Mouse (Mus musculus) myocyte (in vitro differentiated cells): ENCODE data around the gene Tas2r122.

Source experiments
- CEBPB ChIP-seq: IDR thresholded peaks from 2 replicates; pipeline ENCODE4 v1.6.1; 2011; ENCODE audit warnings: mild to moderate bottlenecking, moderate library complexity; ENCODE audit not compliant: poor library complexity, insufficient read depth, severe bottlenecking
- E2F4 ChIP-seq: IDR thresholded peaks from one replicate; pipeline ENCODE4 v1.6.1; 2011; ENCODE audit warnings: mild to moderate bottlenecking, control low read depth, moderate library complexity; ENCODE audit not compliant: insufficient read depth
- MAX ChIP-seq: IDR thresholded peaks from one replicate; pipeline ENCODE4 v1.6.1; 2011; ENCODE audit warnings: low read depth, mild to moderate bottlenecking, control low read depth
- MYOD1 ChIP-seq, 3 experiments: IDR thresholded peaks; one replicate each; pipeline ENCODE4 v1.6.1; 2011; ENCODE audit warnings: control low read depth in 2 of 3, low read depth in 2 of 3, mild to moderate bottlenecking in 2 of 3, moderate library complexity in 1 of 3; ENCODE audit not compliant: insufficient read length in 2 of 3, control insufficient read depth in 1 of 3
- POLR2A ChIP-seq: IDR thresholded peaks from one replicate; pipeline ENCODE4 v1.6.1; 2011; ENCODE audit warnings: low read depth, mild to moderate bottlenecking, control low read depth, moderate library complexity; ENCODE audit not compliant: insufficient read length
- POLR2AphosphoS2 ChIP-seq: IDR thresholded peaks from one replicate; pipeline ENCODE4 v1.6.1; 2011; ENCODE audit warnings: low read depth, control low read depth; ENCODE audit not compliant: insufficient read length
- REST ChIP-seq: IDR thresholded peaks from one replicate; pipeline ENCODE4 v1.6.1; 2011; ENCODE audit warnings: mild to moderate bottlenecking, control low read depth, moderate library complexity; ENCODE audit not compliant: insufficient read depth, insufficient read length
- TCF12 ChIP-seq: IDR thresholded peaks from one replicate; pipeline ENCODE4 v1.6.1; 2011; ENCODE audit warnings: mild to moderate bottlenecking, control low read depth; ENCODE audit not compliant: poor library complexity, insufficient read depth, severe bottlenecking
- TCF3 ChIP-seq: IDR thresholded peaks from one replicate; pipeline ENCODE4 v1.6.1; 2011; ENCODE audit warnings: low read depth, control low read depth; ENCODE audit not compliant: insufficient read length
- USF1 ChIP-seq: IDR thresholded peaks from one replicate; pipeline ENCODE4 v1.6.1; 2011; ENCODE audit warnings: low read depth, mild to moderate bottlenecking, control low read depth, moderate library complexity

DNA sequence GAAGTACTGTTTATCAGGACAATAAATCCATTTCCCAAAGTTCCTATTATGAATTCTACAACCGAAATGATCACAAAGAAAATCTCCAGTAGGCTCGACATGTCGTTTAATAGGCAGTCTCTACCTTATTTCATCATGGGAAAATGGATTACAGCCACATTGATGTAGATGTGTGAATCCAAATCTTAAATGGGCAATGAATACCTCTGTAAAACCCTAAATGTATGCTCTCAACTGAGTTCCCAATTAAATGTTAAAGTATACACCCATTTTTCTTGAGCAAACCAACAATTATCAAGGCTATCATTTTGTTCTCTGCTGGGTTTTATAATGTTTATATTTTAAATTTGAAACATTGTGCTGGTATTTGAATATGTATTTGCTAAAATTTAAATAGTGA is at the start of gene Tas2r122:
- TF ChIP-seq TCF12: no peak
- TF ChIP-seq POLR2A: no peak
- no peak for TF ChIP-seq POLR2AphosphoS2
- no peak for TF ChIP-seq E2F4
- TF ChIP-seq USF1: no peak
- TF ChIP-seq MAX: no peak
- no peak for TF ChIP-seq REST
- TF ChIP-seq CEBPB: no peak
- TF ChIP-seq MYOD1 (IDR thresholded peaks at IDR 0.05; ENCODE audit: control insufficient read depth in 1 of 3, insufficient read length in 2 of 3, low read depth in 2 of 3): no peak
- no peak for TF ChIP-seq TCF3
